Mouse (Mus musculus): Measurements from ENCODE around the gene a.

a gene

GRCm38 (mm10) chr2:155071027-155071426 lies 279.8 kb downstream of the a start:
- DNase-seq = no peak

GRCm38 (mm10) chr2:155072353-155073145 lies 281.3 kb downstream of the a start:
- no peak for DNase-seq

- DNase-seq = no peak
Observed at GRCm38 (mm10) chr2:155073347-155073746, 282.1 kb downstream of the a start.

- peak; percentile 95 for DNase-seq
Observed at GRCm38 (mm10) chr2:155073978-155074765, 283.0 kb downstream of the a start, which contains the start of gene Ahcy. Gene Ahcy, minus strand, starts transcription at chr2:155074497.

GRCm38 (mm10) chr2:155074766-155075330 lies 283.6 kb downstream of the a start:
- no peak for DNase-seq

- no peak for DNase-seq
Observed at GRCm38 (mm10) chr2:155075649-155076048, 284.4 kb downstream of the a start.

GRCm38 (mm10) chr2:155079500-155080178 lies 288.4 kb downstream of the a start:
- DNase-seq = no peak

GRCm38 (mm10) chr2:155080179-155080530 lies 289.0 kb downstream of the a start:
- DNase-seq = no peak

- no peak for DNase-seq
Observed at GRCm38 (mm10) chr2:155081056-155081455, 289.9 kb downstream of the a start.

GRCm38 (mm10) chr2:155082121-155082803 lies 291.1 kb downstream of the a start:
- DNase-seq = peak; percentile 59

GRCm38 (mm10) chr2:155084546-155084945 lies 293.3 kb downstream of the a start:
- DNase-seq = no peak

GRCm38 (mm10) chr2:155086328-155086727 lies 295.1 kb downstream of the a start:
- no peak for DNase-seq

GRCm38 (mm10) chr2:155088264-155088663 lies 297.1 kb downstream of the a start:
- DNase-seq = no peak

- DNase-seq = no peak
Observed at GRCm38 (mm10) chr2:155090909-155091742, 299.9 kb downstream of the a start.

GRCm38 (mm10) chr2:155091743-155092075 lies 300.5 kb downstream of the a start:
- no peak for DNase-seq

GRCm38 (mm10) chr2:155093418-155093817 lies 302.2 kb downstream of the a start:
- no peak for DNase-seq

GRCm38 (mm10) chr2:155098720-155099380 lies 307.6 kb downstream of the a start:
- DNase-seq = peak; percentile 63

- DNase-seq = peak; percentile 52
Observed at GRCm38 (mm10) chr2:155099421-155099820, 308.2 kb downstream of the a start.

GRCm38 (mm10) chr2:155099994-155100795 lies 309.0 kb downstream of the a start:
- DNase-seq = no peak

Measured in retina, postnatal 1 day (tissue).